Mouse (Mus musculus) liver, embryonic 16.5 days (tissue): ENCODE results near the gene Synpo2. TPM values are rescaled to one million over a fixed set of nuclear protein-coding genes. Genes with fewer than 3 reads are reported as not detected.

Source experiments
- ATAC-seq: fragments of 200-750 bp; cut with Nextera tagmentation; 2 replicates; pipeline ENCODE4 v1.8.0; 2017; ENCODE audit warnings: low read depth, mild to moderate bottlenecking, moderate number of reproducible peaks, moderate library complexity
- H3K27ac ChIP-seq: fragments of 300-500 bp; sonication (generic); 2 replicates; pipeline ENCODE4 v1.5.1; 2014; ENCODE audit warnings: mild to moderate bottlenecking, low read length
- H3K27me3 ChIP-seq: fragments of 300-500 bp; sonication (generic); 2 replicates; pipeline ENCODE4 v1.6.1; 2014; ENCODE audit warnings: low read depth, low read length, mixed read lengths; ENCODE audit not compliant: control insufficient read depth, insufficient read depth
- H3K36me3 ChIP-seq: fragments of 300-500 bp; sonication (generic); 2 replicates; pipeline ENCODE4 v1.6.1; 2014; ENCODE audit warnings: mild to moderate bottlenecking; ENCODE audit not compliant: control insufficient read depth, insufficient read depth
- H3K4me1 ChIP-seq: fragments of 300-500 bp; sonication (generic); 2 replicates; pipeline ENCODE4 v1.6.1; 2014; ENCODE audit warnings: low read depth, low read length, mixed read lengths; ENCODE audit not compliant: control insufficient read depth
- H3K4me2 ChIP-seq: fragments of 300-500 bp; sonication (generic); 2 replicates; pipeline ENCODE4 v1.6.1; 2014; ENCODE audit warnings: low read depth, low read length, mixed read lengths
- H3K4me3 ChIP-seq: fragments of 300-500 bp; sonication (generic); 2 replicates; pipeline ENCODE4 v1.5.1; 2014; ENCODE audit warnings: low read depth, mild to moderate bottlenecking, low read length
- H3K9ac ChIP-seq: fragments of 300-500 bp; sonication (generic); 2 replicates; pipeline ENCODE4 v1.6.1; 2014; ENCODE audit warnings: low read depth, low read length
- H3K9me3 ChIP-seq: fragments of 300-500 bp; sonication (generic); replicated peaks from 2 replicates; pipeline ENCODE4 v1.6.1; 2016; ENCODE audit warnings: low read length; ENCODE audit not compliant: control insufficient read depth
- WGBS: fragments of 180-500 bp; shearing (Covaris S2); extraction: QIAGEN DNeasy Blood & Tissue Kit; methylation state at CpG from one replicate; pipeline ENCODE4 v1.1.7; 2014; ENCODE audit not compliant: insufficient replicate concordance; 5-methylcytosine and 5-hydroxymethylcytosine counted together
- polyA plus RNA-seq: library from polyadenylated mRNA; unstranded; fragments of >200 nt; fragmentation: Nextera tagmentation; extraction: Ambion mirVana; gene quantifications from 2 replicates; pipeline ENCODE4 v1.2.1, GENCODE M21; 2015

The Synpo2 gene
- polyA plus RNA-seq, 1 experiment from 2014 or later, result 0.48 TPM

- no peaks in the 10 kb centered on the region for H3K36me3 ChIP-seq
- H3K9ac ChIP-seq, result no peak overlapping the region
- H3K4me3 ChIP-seq, result no peak overlapping the region
- H3K27me3 ChIP-seq, result no peaks in the 10 kb centered on the region
- no peaks in the 10 kb centered on the region for H3K4me1 ChIP-seq
- H3K27ac ChIP-seq, result no peak overlapping the region
- WGBS, result 46% methylated on average over 4 of the region's 4 CpGs
- no peak for ATAC-seq
- H3K4me2 ChIP-seq, result no peak overlapping the region
- H3K9me3 ChIP-seq, result no peaks in the 10 kb centered on the region
These were observed 72.8 kb downstream of the Synpo2 start for GRCm38 (mm10) chr3:123163192-123163523.

- 36% methylated on average over 6 of the region's 6 CpGs for WGBS
- no peak overlapping the region for H3K9ac ChIP-seq
- no peak for ATAC-seq
These were observed 73.4 kb downstream of the Synpo2 start for GRCm38 (mm10) chr3:123162289-123163191.

GRCm38 (mm10) chr3:123160792-123161191 is 75.2 kb downstream of the Synpo2 start:
- no peak overlapping the region for H3K4me2 ChIP-seq

More at GRCm38 (mm10) chr3:123162289-123163191, 73.4 kb downstream of the Synpo2 start:
- Histone ChIP-seq H3K4me2 (no peak overlapping the region), H3K4me3 (no peak overlapping the region), H3K27me3 (no peaks in the 10 kb centered on the region), H3K4me1 (no peaks in the 10 kb centered on the region), H3K9me3 (no peaks in the 10 kb centered on the region), H3K36me3 (no peaks in the 10 kb centered on the region), H3K27ac (no peak overlapping the region)

GRCm38 (mm10) chr3:123159139-123159824 is 76.7 kb downstream of the Synpo2 start:
- H3K36me3 ChIP-seq, result no peaks in the 10 kb centered on the region
- H3K4me3 ChIP-seq, result no peak overlapping the region
- H3K9me3 ChIP-seq, result no peaks in the 10 kb centered on the region
- 28% methylated on average over 9 of the region's 9 CpGs for WGBS
- no peaks in the 10 kb centered on the region for H3K4me1 ChIP-seq
- no peak overlapping the region for H3K9ac ChIP-seq
- H3K27me3 ChIP-seq, result no peaks in the 10 kb centered on the region
- no peak overlapping the region for H3K27ac ChIP-seq
- no peak overlapping the region for H3K4me2 ChIP-seq
- no peak for ATAC-seq

More at GRCm38 (mm10) chr3:123160792-123161191, 75.2 kb downstream of the Synpo2 start:
- 9% methylated on average over 4 of the region's 4 CpGs for WGBS
- ATAC-seq, result no peak
- Histone ChIP-seq H3K4me3 (no peak overlapping the region), H3K9ac (no peak overlapping the region), H3K9me3 (no peaks in the 10 kb centered on the region), H3K4me1 (no peaks in the 10 kb centered on the region), H3K27ac (no peak overlapping the region), H3K36me3 (no peaks in the 10 kb centered on the region), H3K27me3 (no peaks in the 10 kb centered on the region)

- Histone ChIP-seq H3K4me2 (no peak overlapping the region), H3K9me3 (no peaks in the 10 kb centered on the region), H3K4me3 (no peak overlapping the region), H3K36me3 (no peaks in the 10 kb centered on the region), H3K4me1 (no peaks in the 10 kb centered on the region), H3K9ac (no peak overlapping the region), H3K27ac (no peak overlapping the region), H3K27me3 (no peaks in the 10 kb centered on the region)
- ATAC-seq, result no peak
- WGBS, result 22% methylated on average over 6 of the region's 6 CpGs
These were observed 77.4 kb downstream of the Synpo2 start for GRCm38 (mm10) chr3:123158579-123158978.

- Histone ChIP-seq H3K27me3 (no peaks in the 10 kb centered on the region), H3K36me3 (no peaks in the 10 kb centered on the region), H3K9ac (no peak overlapping the region), H3K9me3 (no peaks in the 10 kb centered on the region), H3K27ac (no peak overlapping the region), H3K4me1 (no peaks in the 10 kb centered on the region), H3K4me2 (no peak overlapping the region), H3K4me3 (no peak overlapping the region)
- WGBS, result 60% methylated on average over 8 of the region's 8 CpGs
- ATAC-seq, result no peak
These were observed 82.6 kb downstream of the Synpo2 start for GRCm38 (mm10) chr3:123153337-123153736.

GRCm38 (mm10) chr3:123152911-123153310 is 83.0 kb downstream of the Synpo2 start:
- H3K9me3 ChIP-seq, result no peaks in the 10 kb centered on the region
- ATAC-seq, result no peak
- no peak overlapping the region for H3K4me2 ChIP-seq
- no peaks in the 10 kb centered on the region for H3K36me3 ChIP-seq
- 70% methylated on average over 5 of the region's 5 CpGs for WGBS
- H3K4me1 ChIP-seq, result no peaks in the 10 kb centered on the region
- no peaks in the 10 kb centered on the region for H3K27me3 ChIP-seq
- no peak overlapping the region for H3K4me3 ChIP-seq
- no peak overlapping the region for H3K27ac ChIP-seq
- no peak overlapping the region for H3K9ac ChIP-seq

- no peaks in the 10 kb centered on the region for H3K9me3 ChIP-seq
- no peak overlapping the region for H3K4me2 ChIP-seq
- H3K4me1 ChIP-seq, result no peaks in the 10 kb centered on the region
- no peak overlapping the region for H3K9ac ChIP-seq
- no peak for ATAC-seq
- H3K36me3 ChIP-seq, result no peaks in the 10 kb centered on the region
- H3K27me3 ChIP-seq, result no peaks in the 10 kb centered on the region
- no peak overlapping the region for H3K4me3 ChIP-seq
- 37% methylated on average over 8 of the region's 8 CpGs for WGBS
- no peak overlapping the region for H3K27ac ChIP-seq
These were observed 85.3 kb downstream of the Synpo2 start for GRCm38 (mm10) chr3:123150523-123151135.
